Mouse (Mus musculus) hindbrain, embryonic 13.5 days (tissue): Measurements from ENCODE around the gene Akap12. TPM values are rescaled to one million over a fixed set of nuclear protein-coding genes. Genes with fewer than 3 reads are reported as not detected.
A peak's percentile ranks its signal among the peaks of the same experiment; 100 is the strongest.

ENCODE experiments used
- ATAC-seq: fragments of 200-750 bp; cut with Nextera tagmentation; 2 replicates; pipeline ENCODE4 v1.8.0; 2017; ENCODE audit warnings: moderate TSS enrichment; ENCODE audit not compliant: low FRiP score
- H3K27ac ChIP-seq: fragments of 300-500 bp; sonication (generic); 2 replicates; pipeline ENCODE4 v1.5.1; 2015; ENCODE audit warnings: inconsistent platforms, mild to moderate bottlenecking, moderate library complexity
- H3K27me3 ChIP-seq: fragments of 300-500 bp; sonication (generic); 2 replicates; pipeline ENCODE4 v1.6.1; 2015; ENCODE audit warnings: mild to moderate bottlenecking, inconsistent platforms
- H3K36me3 ChIP-seq: fragments of 300-500 bp; sonication (generic); 2 replicates; pipeline ENCODE4 v1.6.1; 2015; ENCODE audit warnings: mild to moderate bottlenecking, inconsistent platforms
- H3K4me1 ChIP-seq: fragments of 300-500 bp; sonication (generic); replicated peaks from 2 replicates; pipeline ENCODE4 v1.6.1; 2015; ENCODE audit warnings: inconsistent platforms
- H3K4me2 ChIP-seq: fragments of 300-500 bp; sonication (generic); 2 replicates; pipeline ENCODE4 v1.6.1; 2015; ENCODE audit warnings: inconsistent platforms, mild to moderate bottlenecking, moderate library complexity
- H3K4me3 ChIP-seq: fragments of 300-500 bp; sonication (generic); 2 replicates; pipeline ENCODE4 v1.5.1; 2015; ENCODE audit warnings: mild to moderate bottlenecking, inconsistent platforms
- H3K9ac ChIP-seq: fragments of 300-500 bp; sonication (generic); 2 replicates; pipeline ENCODE4 v1.6.1; 2015; ENCODE audit warnings: mild to moderate bottlenecking, inconsistent platforms
- H3K9me3 ChIP-seq: fragments of 300-500 bp; sonication (generic); 2 replicates; pipeline ENCODE4 v1.6.1; 2016; ENCODE audit warnings: inconsistent platforms
- WGBS: fragments of 180-500 bp; shearing (Covaris S2); methylation state at CpG from one replicate; pipeline ENCODE4 v1.1.7; 2015; 5-methylcytosine and 5-hydroxymethylcytosine counted together
- polyA plus RNA-seq: library from polyadenylated mRNA; unstranded; fragments of >200 nt; fragmentation: Nextera tagmentation; extraction: Ambion mirVana; gene quantifications from 2 replicates; pipeline ENCODE4 v1.2.1, GENCODE M21; 2015

Gene Akap12
- polyA plus RNA-seq, 1 experiment from 2014 or later: 47.8 TPM

- Histone ChIP-seq H3K27ac (no peak overlapping the region), H3K9ac (no peak overlapping the region), H3K4me2 (no peak overlapping the region), H3K36me3 (peaks cover 30% of the 10 kb centered on the region), H3K9me3 (no peaks in the 10 kb centered on the region), H3K4me1 (no peaks in the 10 kb centered on the region), H3K27me3 (no peaks in the 10 kb centered on the region), H3K4me3 (no peak overlapping the region)
- 94% methylated on average over 7 of the region's 7 CpGs for WGBS
- no peak for ATAC-seq
Measured at GRCm38 (mm10) chr10:4374239-4374638, 108.1 kb downstream of the Akap12 start.

GRCm38 (mm10) chr10:4374734-4375133 lies 108.6 kb downstream of the Akap12 start:
- no peak overlapping the region for H3K4me2 ChIP-seq
- peaks cover 25% of the 10 kb centered on the region for H3K36me3 ChIP-seq
- no peak overlapping the region for H3K9ac ChIP-seq
- H3K4me3 ChIP-seq: no peak overlapping the region
- no peaks in the 10 kb centered on the region for H3K27me3 ChIP-seq
- ATAC-seq: no peak
- WGBS: 86% methylated on average over 4 of the region's 4 CpGs
- H3K9me3 ChIP-seq: no peaks in the 10 kb centered on the region
- no peaks in the 10 kb centered on the region for H3K4me1 ChIP-seq
- H3K27ac ChIP-seq: no peak overlapping the region

- Histone ChIP-seq H3K4me1 (no peaks in the 10 kb centered on the region), H3K27ac (no peak overlapping the region), H3K4me2 (no peak overlapping the region), H3K9ac (no peak overlapping the region), H3K27me3 (no peaks in the 10 kb centered on the region), H3K9me3 (no peaks in the 10 kb centered on the region), H3K36me3 (peaks cover 20% of the 10 kb centered on the region), H3K4me3 (no peak overlapping the region)
- 31% methylated on average over 7 of the region's 7 CpGs for WGBS
- ATAC-seq: no peak
Measured at GRCm38 (mm10) chr10:4375267-4375666, 109.1 kb downstream of the Akap12 start.

GRCm38 (mm10) chr10:4376461-4376860 lies 110.3 kb downstream of the Akap12 start:
- Histone ChIP-seq H3K36me3 (peaks cover 12% of the 10 kb centered on the region), H3K4me2 (no peak overlapping the region), H3K4me1 (no peaks in the 10 kb centered on the region), H3K27me3 (no peaks in the 10 kb centered on the region), H3K9ac (no peak overlapping the region), H3K4me3 (no peak overlapping the region), H3K27ac (no peak overlapping the region), H3K9me3 (no peaks in the 10 kb centered on the region)
- no peak for ATAC-seq
- WGBS: 80% methylated on average over 7 of the region's 7 CpGs

GRCm38 (mm10) chr10:4376931-4377330 lies 110.8 kb downstream of the Akap12 start:
- H3K9me3 ChIP-seq: no peaks in the 10 kb centered on the region
- H3K9ac ChIP-seq: no peak overlapping the region
- peaks cover 12% of the 10 kb centered on the region for H3K36me3 ChIP-seq
- ATAC-seq: no peak
- no peaks in the 10 kb centered on the region for H3K4me1 ChIP-seq
- H3K4me3 ChIP-seq: no peak overlapping the region
- H3K4me2 ChIP-seq: no peak overlapping the region
- H3K27ac ChIP-seq: no peak overlapping the region
- 91% methylated on average over 7 of the region's 7 CpGs for WGBS
- H3K27me3 ChIP-seq: no peaks in the 10 kb centered on the region

GRCm38 (mm10) chr10:4380748-4381147 lies 114.6 kb downstream of the Akap12 start:
- Histone ChIP-seq H3K4me2 (no peak overlapping the region), H3K27me3 (no peaks in the 10 kb centered on the region), H3K9ac (no peak overlapping the region), H3K36me3 (no peaks in the 10 kb centered on the region), H3K27ac (no peak overlapping the region), H3K9me3 (no peaks in the 10 kb centered on the region), H3K4me3 (no peak overlapping the region), H3K4me1 (peaks cover 1% of the 10 kb centered on the region)
- no peak for ATAC-seq
- WGBS: 93% methylated on average over 5 of the region's 5 CpGs

GRCm38 (mm10) chr10:4384244-4384643 lies 118.1 kb downstream of the Akap12 start:
- Histone ChIP-seq H3K36me3 (no peaks in the 10 kb centered on the region), H3K27ac (no peak overlapping the region), H3K4me1 (peaks cover 15% of the 10 kb centered on the region), H3K9me3 (no peaks in the 10 kb centered on the region), H3K27me3 (no peaks in the 10 kb centered on the region), H3K4me3 (no peak overlapping the region), H3K4me2 (no peak overlapping the region), H3K9ac (no peak overlapping the region)
- ATAC-seq: no peak
- 91% methylated on average over 7 of the region's 7 CpGs for WGBS

- peak overlapping the region; percentile 94 for H3K4me2 ChIP-seq
- WGBS: under 1% methylated on average over 76 of the region's 133 CpGs
- H3K9ac ChIP-seq: peak overlapping the region; percentile 99
- no peaks in the 10 kb centered on the region for H3K36me3 ChIP-seq
- peak overlapping the region; percentile 98 for H3K4me3 ChIP-seq
- peak; percentile 92 for ATAC-seq
- H3K27ac ChIP-seq: peak overlapping the region; percentile 100
- H3K9me3 ChIP-seq: no peaks in the 10 kb centered on the region
- peaks cover 41% of the 10 kb centered on the region for H3K4me1 ChIP-seq
- no peaks in the 10 kb centered on the region for H3K27me3 ChIP-seq
Measured at GRCm38 (mm10) chr10:4386609-4387591, 120.7 kb downstream of the Akap12 start.

- Histone ChIP-seq H3K9me3 (no peaks in the 10 kb centered on the region), H3K4me2 (peak within 1 kb of the TSS; percentile 94), H3K27ac (peak within 1 kb of the TSS; percentile 100), H3K4me1 (peaks cover 47% of the 10 kb centered on the region), H3K36me3 (0 out of 2 replicates have a peak, but pooled peaks cover under 1% of the 10 kb centered on the region), H3K9ac (peak within 1 kb of the TSS; percentile 99), H3K4me3 (peak within 1 kb of the TSS; percentile 98), H3K27me3 (no peaks in the 10 kb centered on the region)
- WGBS: under 1% methylated on average over 56 of the region's 87 CpGs
- peak; percentile 5 for ATAC-seq
Measured at GRCm38 (mm10) chr10:4387701-4388383, 121.7 kb downstream of the Akap12 start, which contains the start of gene Zbtb2. Zbtb2 (minus strand) TSS chr10:4388108.

- no peak for ATAC-seq
- under 1% methylated on average over 19 of the region's 19 CpGs for WGBS
- Histone ChIP-seq H3K4me3 (peak overlapping the region; percentile 98), H3K27me3 (no peaks in the 10 kb centered on the region), H3K9me3 (no peaks in the 10 kb centered on the region), H3K4me2 (peak overlapping the region; percentile 94), H3K27ac (peak overlapping the region; percentile 100), H3K36me3 (0 out of 2 replicates have a peak, but pooled peaks cover 3% of the 10 kb centered on the region), H3K9ac (peak overlapping the region; percentile 99), H3K4me1 (peaks cover 49% of the 10 kb centered on the region)
Measured at GRCm38 (mm10) chr10:4388384-4388745, 122.2 kb downstream of the Akap12 start.

GRCm38 (mm10) chr10:4389036-4389435 lies 122.9 kb downstream of the Akap12 start:
- H3K4me3 ChIP-seq: peak overlapping the region; percentile 98
- H3K9me3 ChIP-seq: no peaks in the 10 kb centered on the region
- peak overlapping the region; percentile 94 for H3K4me2 ChIP-seq
- 28% methylated on average over 10 of the region's 10 CpGs for WGBS
- no peaks in the 10 kb centered on the region for H3K27me3 ChIP-seq
- no peak for ATAC-seq
- peaks cover 49% of the 10 kb centered on the region for H3K4me1 ChIP-seq
- no peak overlapping the region for H3K27ac ChIP-seq
- H3K9ac ChIP-seq: peak overlapping the region; percentile 99
- 0 out of 2 replicates have a peak, but pooled peaks cover 3% of the 10 kb centered on the region for H3K36me3 ChIP-seq

- Histone ChIP-seq H3K4me2 (peak overlapping the region; percentile 94), H3K9me3 (no peaks in the 10 kb centered on the region), H3K4me3 (peak overlapping the region; percentile 98), H3K36me3 (0 out of 2 replicates have a peak, but pooled peaks cover 3% of the 10 kb centered on the region), H3K27ac (no peak overlapping the region), H3K9ac (peak overlapping the region; percentile 99), H3K4me1 (peaks cover 49% of the 10 kb centered on the region), H3K27me3 (no peaks in the 10 kb centered on the region)
- 61% methylated on average over 5 of the region's 5 CpGs for WGBS
- no peak for ATAC-seq
Measured at GRCm38 (mm10) chr10:4389461-4390112, 123.4 kb downstream of the Akap12 start.
